Mouse (Mus musculus) kidney, embryonic 15.5 days (tissue): Measurements from ENCODE around the gene Acat3. TPM values are rescaled to one million over a fixed set of nuclear protein-coding genes. Genes with fewer than 3 reads are reported as not detected.
"Not testable (repeated sequence)": the region's sequence is repeated elsewhere in the genome, so short reads cannot be mapped to it uniquely, and the experiment has no call there.

Experiments used
- ATAC-seq: fragments of 200-750 bp; cut with Nextera tagmentation; replicated peaks from 2 replicates; pipeline ENCODE4 v1.8.0; 2017; ENCODE audit warnings: moderate TSS enrichment; ENCODE audit not compliant: low FRiP score
- H3K27ac ChIP-seq: fragments of 300-500 bp; sonication (generic); 2 replicates; pipeline ENCODE4 v1.5.1; 2015; ENCODE audit warnings: mild to moderate bottlenecking, inconsistent platforms
- H3K27me3 ChIP-seq: fragments of 300-500 bp; sonication (generic); 2 replicates; pipeline ENCODE4 v1.6.1; 2015; ENCODE audit warnings: inconsistent platforms
- H3K36me3 ChIP-seq: fragments of 300-500 bp; sonication (generic); 2 replicates; pipeline ENCODE4 v1.6.1; 2015; ENCODE audit warnings: inconsistent platforms
- H3K4me1 ChIP-seq: fragments of 300-500 bp; sonication (generic); 2 replicates; pipeline ENCODE4 v1.6.1; 2015; ENCODE audit warnings: inconsistent platforms
- H3K4me2 ChIP-seq: fragments of 300-500 bp; sonication (generic); 2 replicates; pipeline ENCODE4 v1.6.1; 2015; ENCODE audit warnings: moderate library complexity, mild to moderate bottlenecking, inconsistent platforms
- H3K4me3 ChIP-seq: fragments of 300-500 bp; sonication (generic); replicated peaks from 2 replicates; pipeline ENCODE4 v1.5.1; 2015; ENCODE audit warnings: mild to moderate bottlenecking, inconsistent platforms
- H3K9ac ChIP-seq: fragments of 300-500 bp; sonication (generic); 2 replicates; pipeline ENCODE4 v1.6.1; 2015; ENCODE audit warnings: mild to moderate bottlenecking, inconsistent platforms
- H3K9me3 ChIP-seq: fragments of 300-500 bp; sonication (generic); replicated peaks from 2 replicates; pipeline ENCODE4 v1.6.1; 2016; ENCODE audit warnings: inconsistent platforms
- WGBS: fragments of 180-500 bp; shearing (Covaris S2); methylation state at CpG from one replicate; pipeline ENCODE4 v1.1.7; 2015; ENCODE audit warnings: mixed read lengths; 5-methylcytosine and 5-hydroxymethylcytosine counted together
- polyA plus RNA-seq: library from polyadenylated mRNA; unstranded; fragments of >200 nt; fragmentation: Nextera tagmentation; extraction: Ambion mirVana; gene quantifications from 2 replicates; pipeline ENCODE4 v1.2.1, GENCODE M21; 2015

Gene Acat3
- polyA plus RNA-seq, 1 experiment from 2014 or later: 3.4 TPM

DNA sequence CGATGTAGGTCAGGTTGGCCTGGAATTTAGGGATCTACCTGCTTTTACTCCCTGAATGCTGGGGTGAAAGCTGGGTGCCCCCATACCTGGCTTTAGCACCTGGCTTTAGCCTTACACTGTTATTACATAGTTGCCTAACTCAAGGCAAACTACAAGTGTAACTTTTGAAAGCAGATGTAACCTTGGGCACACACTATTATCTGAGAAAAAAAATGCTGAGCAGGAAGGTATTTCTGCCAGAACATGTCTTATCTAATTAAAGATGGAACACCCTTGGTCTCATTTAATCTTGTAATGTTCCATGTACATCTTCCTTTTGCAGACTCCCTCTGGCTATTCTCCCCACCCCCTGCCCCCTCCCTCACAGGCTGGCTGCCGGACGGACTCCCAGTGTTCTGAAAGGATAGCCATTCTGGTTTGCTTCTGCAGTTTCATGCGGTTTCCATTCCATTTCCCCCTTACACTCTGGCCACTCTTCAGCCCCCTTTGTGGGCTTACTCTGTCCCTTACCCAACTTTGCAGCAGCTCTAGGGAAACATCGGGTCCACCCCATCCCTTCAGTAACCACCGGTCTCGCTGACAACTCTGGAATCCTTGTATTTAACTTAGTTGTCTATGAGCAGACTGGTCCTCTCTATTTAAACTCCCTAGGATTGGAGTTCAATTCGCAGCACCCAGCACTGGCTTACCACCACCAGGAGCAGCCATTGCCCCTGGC is 1.3 kb upstream of the Acat3 start:
- ATAC-seq: no peak
- Histone ChIP-seq H3K4me3 (no peak overlapping the region), H3K4me1 (peaks cover 8% of the 10 kb centered on the region; the same call in 1 of the 2 replicates), H3K4me2 (no peak overlapping the region), H3K9me3 (no peaks in the 10 kb centered on the region), H3K9ac (no peak overlapping the region), H3K36me3 (peaks cover 38% of the 10 kb centered on the region), H3K27ac (no peak overlapping the region), H3K27me3 (no peaks in the 10 kb centered on the region)
- 76% methylated on average over 8 of the region's 8 CpGs for WGBS

- Histone ChIP-seq H3K4me2 (peak overlapping the region; percentile 70), H3K4me3 (peak overlapping the region; percentile 38), H3K9ac (0 out of 2 replicates have a peak overlapping the region, but pooled peaks have one; percentile 23), H3K36me3 (peaks cover 20% of the 10 kb centered on the region)
- not testable (repeated sequence) for H3K4me1 ChIP-seq, H3K9me3 ChIP-seq, H3K27me3 ChIP-seq, H3K27ac ChIP-seq
- peak; percentile 52 for ATAC-seq
- 63% methylated on average over 4 of the region's 12 CpGs for WGBS
These were observed 837 bp downstream of the Acat3 start for GRCm38 (mm10) chr17:12939377-12940148.

DNA sequence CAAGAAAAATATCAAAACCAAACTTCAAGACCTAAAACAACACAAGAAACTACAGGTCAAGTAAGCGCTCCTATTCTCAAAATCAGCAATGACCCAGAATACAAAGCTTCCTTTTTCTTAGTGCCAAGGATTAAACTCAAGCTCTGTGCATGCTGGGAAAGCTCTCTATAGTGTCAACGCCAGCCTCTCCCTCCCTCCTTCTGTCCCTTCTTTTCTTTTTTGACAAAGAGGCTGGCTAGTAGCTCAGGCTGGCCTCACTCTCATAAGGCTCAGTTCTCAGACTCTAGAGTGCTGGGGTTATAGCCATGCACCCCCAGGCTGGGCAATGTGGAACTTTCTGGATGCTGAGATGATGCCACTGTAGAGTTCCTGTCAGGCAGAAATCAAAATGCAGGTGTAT is 2.3 kb downstream of the Acat3 start:
- H3K9ac ChIP-seq: no peak overlapping the region
- no peaks in the 10 kb centered on the region for H3K9me3 ChIP-seq
- peaks cover 8% of the 10 kb centered on the region; the same call in 1 of the 2 replicates for H3K4me1 ChIP-seq
- H3K36me3 ChIP-seq: peaks cover 8% of the 10 kb centered on the region
- no peaks in the 10 kb centered on the region for H3K27me3 ChIP-seq
- no peak overlapping the region for H3K4me3 ChIP-seq
- 68% methylated on average over 2 of the region's 2 CpGs for WGBS
- H3K4me2 ChIP-seq: no peak overlapping the region
- ATAC-seq: no peak
- H3K27ac ChIP-seq: no peak overlapping the region

GRCm38 (mm10) chr17:12937412-12937970 is 2.9 kb downstream of the Acat3 start:
- peaks cover 2% of the 10 kb centered on the region for H3K36me3 ChIP-seq
- no peak overlapping the region for H3K4me2 ChIP-seq
- no peaks in the 10 kb centered on the region for H3K27me3 ChIP-seq
- WGBS: 85% methylated on average over 2 of the region's 2 CpGs
- no peaks in the 10 kb centered on the region for H3K9me3 ChIP-seq
- H3K4me1 ChIP-seq: peaks cover 8% of the 10 kb centered on the region; the same call in 1 of the 2 replicates
- no peak overlapping the region for H3K27ac ChIP-seq
- H3K9ac ChIP-seq: no peak overlapping the region
- no peak for ATAC-seq
- no peak overlapping the region for H3K4me3 ChIP-seq

DNA sequence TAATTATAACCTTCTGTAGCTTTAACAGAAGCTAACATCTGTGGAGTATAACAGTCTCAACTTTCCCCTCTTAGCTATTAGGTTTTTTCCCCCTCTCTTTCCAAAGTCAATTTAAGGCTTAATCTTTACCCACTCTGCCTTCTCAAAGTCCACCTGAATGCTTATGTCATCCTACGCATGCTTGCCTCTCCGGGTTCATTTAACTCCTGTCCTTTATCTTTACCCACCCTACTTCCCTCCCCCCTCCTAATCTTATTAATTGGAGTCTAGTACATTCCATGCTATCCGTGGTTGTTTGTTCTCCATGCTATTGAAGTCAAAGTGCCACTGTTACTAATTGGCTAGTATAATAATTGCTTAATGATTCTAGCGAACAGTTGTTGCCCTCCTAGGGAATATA is 4.7 kb downstream of the Acat3 start:
- WGBS: 61% methylated on average over 4 of the region's 4 CpGs
- Histone ChIP-seq H3K9me3 (no peaks in the 10 kb centered on the region), H3K27me3 (no peaks in the 10 kb centered on the region), H3K27ac (peak overlapping the region; percentile 56; the same call in 1 of the 2 replicates), H3K4me3 (no peak overlapping the region), H3K4me2 (no peak overlapping the region), H3K9ac (no peak overlapping the region), H3K4me1 (peaks cover 6% of the 10 kb centered on the region; the same call in 1 of the 2 replicates), H3K36me3 (no peaks in the 10 kb centered on the region)
- ATAC-seq: peak; percentile 52

- not testable (repeated sequence) for H3K9me3 ChIP-seq, ATAC-seq
These were observed 8.8 kb downstream of the Acat3 start for GRCm38 (mm10) chr17:12931576-12931975.

GRCm38 (mm10) chr17:12925703-12926180 is 14.7 kb downstream of the Acat3 start:
- WGBS: 80% methylated on average over 8 of the region's 8 CpGs
- no peak overlapping the region for H3K4me2 ChIP-seq
- no peak overlapping the region for H3K4me3 ChIP-seq

More at GRCm38 (mm10) chr17:12931576-12931975, 8.8 kb downstream of the Acat3 start:
- not testable (repeated sequence) for H3K9ac ChIP-seq, H3K27me3 ChIP-seq, H3K36me3 ChIP-seq, H3K4me2 ChIP-seq, H3K4me1 ChIP-seq, H3K4me3 ChIP-seq, H3K27ac ChIP-seq
- WGBS: 84% methylated on average over 5 of the region's 5 CpGs

GRCm38 (mm10) chr17:12925001-12925400 is 15.4 kb downstream of the Acat3 start:
- H3K4me1 ChIP-seq: no peaks in the 10 kb centered on the region
- H3K9ac ChIP-seq: no peak overlapping the region
- no peak overlapping the region for H3K4me3 ChIP-seq
- 88% methylated on average over 3 of the region's 3 CpGs for WGBS
- no peak for ATAC-seq
- H3K9me3 ChIP-seq: no peaks in the 10 kb centered on the region
- peaks cover 68% of the 10 kb centered on the region for H3K36me3 ChIP-seq
- H3K27me3 ChIP-seq: no peaks in the 10 kb centered on the region
- H3K27ac ChIP-seq: no peak overlapping the region
- H3K4me2 ChIP-seq: no peak overlapping the region

More at GRCm38 (mm10) chr17:12925703-12926180, 14.7 kb downstream of the Acat3 start:
- Histone ChIP-seq H3K36me3 (peaks cover 61% of the 10 kb centered on the region), H3K9ac (no peak overlapping the region), H3K27me3 (no peaks in the 10 kb centered on the region), H3K9me3 (no peaks in the 10 kb centered on the region), H3K27ac (no peak overlapping the region), H3K4me1 (no peaks in the 10 kb centered on the region)
- no peak for ATAC-seq

- no peak for ATAC-seq
- no peak overlapping the region for H3K27ac ChIP-seq
These were observed 19.3 kb downstream of the Acat3 start for GRCm38 (mm10) chr17:12921073-12921472.

DNA sequence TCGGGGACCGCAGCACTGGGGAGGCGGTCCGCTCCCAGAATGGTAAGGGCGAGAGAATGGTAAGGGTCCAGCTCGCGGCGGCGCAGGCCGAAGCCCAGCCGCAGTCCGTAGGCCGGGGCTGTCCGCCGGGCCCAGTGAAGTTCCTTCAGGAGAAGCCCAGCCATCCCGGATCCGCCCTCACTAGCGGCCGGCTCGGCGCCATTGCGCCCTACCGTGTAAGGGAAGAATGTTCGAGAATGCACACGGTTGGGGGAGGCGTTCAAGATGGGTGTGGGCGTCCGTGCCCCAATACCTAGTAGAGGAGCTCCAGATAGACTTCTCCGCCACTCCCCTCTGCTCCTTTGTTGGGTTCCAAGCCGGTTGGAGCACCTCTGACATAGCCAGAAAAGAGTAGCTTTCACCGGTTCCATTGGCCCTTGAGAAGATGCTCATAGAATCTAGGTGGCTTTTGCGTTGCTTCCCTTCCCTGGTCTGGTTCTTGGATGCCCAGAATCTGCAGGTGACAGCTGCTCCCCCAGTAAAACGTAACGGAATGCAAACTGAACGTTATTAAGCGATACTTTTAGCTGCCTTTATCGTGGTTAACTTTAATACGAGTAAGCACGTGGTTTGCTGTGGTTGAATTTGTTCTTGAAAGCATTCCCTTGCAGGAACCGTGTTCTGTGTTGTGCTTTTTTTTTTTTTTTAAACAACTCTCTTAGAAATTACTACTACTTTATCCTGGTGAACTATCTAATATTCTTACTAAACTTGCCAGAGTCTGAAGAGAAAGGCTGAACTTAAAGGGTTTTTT is 23.6 kb downstream of the Acat3 start:
- Histone ChIP-seq H3K9ac (peak overlapping the region; percentile 98), H3K9me3 (no peaks in the 10 kb centered on the region), H3K36me3 (peaks cover 62% of the 10 kb centered on the region), H3K27ac (peak overlapping the region; percentile 94), H3K4me2 (peak overlapping the region; percentile 67), H3K27me3 (no peaks in the 10 kb centered on the region), H3K4me3 (peak overlapping the region; percentile 99), H3K4me1 (peaks cover 14% of the 10 kb centered on the region)
- peak; percentile 63 for ATAC-seq
- under 1% methylated on average over 40 of the region's 40 CpGs for WGBS

More at GRCm38 (mm10) chr17:12921073-12921472, 19.3 kb downstream of the Acat3 start:
- Histone ChIP-seq H3K4me2 (no peak overlapping the region), H3K9me3 (no peaks in the 10 kb centered on the region), H3K9ac (no peak overlapping the region), H3K36me3 (peaks cover 77% of the 10 kb centered on the region), H3K4me3 (no peak overlapping the region), H3K27me3 (no peaks in the 10 kb centered on the region), H3K4me1 (peaks cover 7% of the 10 kb centered on the region; the same call in 1 of the 2 replicates)
- WGBS: 93% methylated on average over 1 of the region's 1 CpGs

- Histone ChIP-seq H3K4me3 (peak within 1 kb of the TSS; percentile 99), H3K27ac (peak within 1 kb of the TSS; percentile 94), H3K36me3 (peaks cover 63% of the 10 kb centered on the region), H3K9me3 (no peaks in the 10 kb centered on the region), H3K27me3 (no peaks in the 10 kb centered on the region), H3K9ac (peak within 1 kb of the TSS; percentile 98), H3K4me1 (peaks cover 14% of the 10 kb centered on the region), H3K4me2 (peak within 1 kb of the TSS; percentile 79)
- peak; percentile 99 for ATAC-seq
- WGBS: under 1% methylated on average over 56 of the region's 56 CpGs
These were observed 24.4 kb downstream of the Acat3 start, which contains the start of gene Mrpl18 for GRCm38 (mm10) chr17:12915881-12916583. Gene Mrpl18 (minus strand): TSS chr17:12916345.
